Mouse (Mus musculus): ENCODE results near the gene Saa4. TPM values are rescaled to one million over a fixed set of nuclear protein-coding genes. Genes with fewer than 3 reads are reported as not detected.
A peak's percentile ranks its signal among the peaks of the same experiment; 100 is the strongest.

Gene Saa4
- polyA plus RNA-seq, 1 experiment from 2014 or later, result not detected

DNA sequence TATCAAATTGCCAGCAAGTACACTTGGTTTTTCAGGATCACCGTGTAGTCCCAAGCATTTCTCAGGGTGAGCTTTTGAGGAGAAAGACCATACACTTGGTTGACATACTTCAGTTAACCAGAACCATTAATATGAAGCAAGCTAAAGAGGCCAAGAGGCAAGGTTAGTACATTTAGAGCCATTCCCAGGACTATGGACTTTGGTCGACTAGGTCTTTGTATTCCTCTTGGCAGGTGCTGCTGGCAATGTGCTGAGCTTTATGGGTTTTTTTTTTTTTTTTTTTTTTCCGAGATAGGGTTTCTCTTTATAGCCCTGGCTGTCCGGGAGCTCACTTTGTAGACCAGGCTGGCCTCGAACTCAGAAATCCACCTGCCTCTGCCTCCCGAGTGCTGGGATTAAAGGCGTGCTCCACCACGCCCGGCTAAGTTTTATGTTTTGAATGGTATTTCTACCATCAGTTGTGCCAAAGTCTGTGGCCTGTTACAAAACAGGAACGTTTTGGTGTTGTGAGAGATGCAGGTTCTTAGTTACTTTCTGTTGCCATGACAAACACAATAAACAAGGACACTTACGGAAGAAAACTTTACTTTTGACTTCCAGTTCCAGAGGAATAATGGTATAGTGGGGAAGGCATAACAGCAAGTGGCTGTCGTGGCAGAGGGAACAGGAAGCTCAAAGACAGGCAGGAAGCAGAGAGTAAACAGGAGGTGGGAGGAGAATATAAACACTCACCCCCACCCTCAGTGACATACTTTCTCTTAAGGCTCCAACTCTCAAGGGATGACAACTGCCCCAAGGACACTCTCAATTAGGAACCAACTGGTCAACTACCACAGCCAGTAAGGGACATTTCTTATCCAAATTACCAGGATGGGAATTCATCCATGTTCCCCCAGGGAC is 6.4 kb upstream of the Saa4 start:
- no peak overlapping the region for H3K27ac ChIP-seq (replicated peaks)
- H3K4me2 ChIP-seq, result no peak overlapping the region
- WGBS, result 82% methylated on average over 12 of the region's 12 CpGs
- H3K27me3 ChIP-seq, result no peaks in the 10 kb centered on the region
- no peak overlapping the region for H3K9ac ChIP-seq
- no peak for ATAC-seq (ENCODE audit: low FRiP score, low read depth)
- H3K4me1 ChIP-seq (replicated peaks), result no peaks in the 10 kb centered on the region
- no peaks in the 10 kb centered on the region for H3K36me3 ChIP-seq
- H3K4me3 ChIP-seq, result no peak overlapping the region
- no peaks in the 10 kb centered on the region for H3K9me3 ChIP-seq

DNA sequence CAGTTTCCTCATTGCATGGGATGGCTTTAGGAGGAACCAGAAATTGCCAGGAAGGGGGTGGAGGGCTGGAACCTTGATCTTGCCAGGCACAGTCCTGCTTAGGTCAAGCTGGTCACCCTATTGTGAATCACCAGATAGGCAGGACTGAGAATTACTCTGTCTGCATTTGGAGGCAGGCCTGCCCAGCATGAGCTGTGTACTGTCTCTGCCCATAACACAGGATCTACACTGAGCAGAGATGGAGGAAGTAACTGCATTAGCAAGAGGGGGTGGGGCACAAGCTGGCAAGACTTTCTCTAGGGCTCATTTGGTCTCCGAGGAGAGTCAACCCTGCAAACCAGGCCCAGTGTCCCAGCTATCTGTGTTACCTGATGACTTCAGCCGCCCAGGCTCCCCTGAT is 2.6 kb upstream of the Saa4 start:
- WGBS, result 85% methylated on average over 2 of the region's 2 CpGs
- no peak for ATAC-seq (ENCODE audit: low FRiP score, low read depth)

DNA sequence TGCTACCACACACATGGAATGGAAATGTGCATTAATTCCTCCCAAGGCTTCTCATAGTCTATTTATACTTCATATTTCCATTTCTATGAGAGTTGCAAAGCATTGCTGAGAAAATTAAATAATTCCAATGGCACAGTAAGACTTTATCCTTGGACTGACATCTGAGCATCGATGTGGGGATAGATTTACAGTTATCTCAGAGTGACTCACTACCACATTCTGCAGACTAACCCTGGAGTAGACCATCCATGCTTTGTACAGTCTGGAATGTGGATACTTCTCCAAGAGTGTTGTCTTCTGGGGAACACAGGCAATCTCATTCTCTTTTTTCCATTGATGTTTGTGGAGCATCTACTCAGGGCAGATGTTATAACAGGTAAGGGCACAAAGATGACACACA is 4.8 kb downstream of the Saa4 start:
- no peaks in the 10 kb centered on the region for H3K9me3 ChIP-seq
- ATAC-seq (ENCODE audit: low FRiP score, low read depth), result no peak
- H3K36me3 ChIP-seq, result no peaks in the 10 kb centered on the region
- no peak overlapping the region for H3K9ac ChIP-seq
- 88% methylated on average over 1 of the region's 1 CpGs for WGBS
- no peak overlapping the region for H3K27ac ChIP-seq (replicated peaks)
- no peaks in the 10 kb centered on the region for H3K4me1 ChIP-seq (replicated peaks)
- no peak overlapping the region for H3K4me2 ChIP-seq
- no peak overlapping the region for H3K4me3 ChIP-seq
- H3K27me3 ChIP-seq, result no peaks in the 10 kb centered on the region

More for the DNA sequence above, 2.6 kb upstream of the Saa4 start:
- Histone ChIP-seq H3K9ac (no peak overlapping the region), H3K9me3 (no peaks in the 10 kb centered on the region), H3K4me2 (no peak overlapping the region), H3K27me3 (no peaks in the 10 kb centered on the region), H3K36me3 (no peaks in the 10 kb centered on the region), H3K4me1 (replicated peaks) (no peaks in the 10 kb centered on the region), H3K27ac (replicated peaks) (no peak overlapping the region), H3K4me3 (no peak overlapping the region)

DNA sequence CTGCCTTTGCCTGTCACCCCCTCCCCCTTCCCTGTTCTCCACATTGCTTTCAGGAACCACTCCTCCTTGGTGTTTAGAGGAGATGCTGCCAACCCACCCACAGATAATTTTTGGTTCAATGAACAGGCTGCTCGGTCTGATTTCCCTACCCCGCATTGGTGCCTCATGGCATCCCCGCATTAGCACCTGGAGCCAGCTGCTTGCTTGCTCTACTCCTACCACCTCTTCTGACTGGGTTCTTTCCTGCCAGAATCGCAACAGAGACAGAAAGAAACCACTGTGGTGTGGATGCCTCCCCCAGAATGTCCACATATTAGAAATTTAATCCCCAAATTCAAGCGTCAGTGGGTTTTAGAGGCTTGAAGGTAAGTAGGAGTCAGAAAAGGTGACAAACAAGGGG is 8.0 kb downstream of the Saa4 start:
- Histone ChIP-seq H3K4me3 (no peak overlapping the region), H3K9ac (no peak overlapping the region), H3K4me2 (no peak overlapping the region), H3K27me3 (0 out of 2 replicates have a peak, but pooled peaks cover 2% of the 10 kb centered on the region), H3K27ac (replicated peaks) (no peak overlapping the region), H3K4me1 (replicated peaks) (no peaks in the 10 kb centered on the region), H3K36me3 (no peaks in the 10 kb centered on the region), H3K9me3 (no peaks in the 10 kb centered on the region)
- ATAC-seq (ENCODE audit: low FRiP score, low read depth), result no peak
- 78% methylated on average over 5 of the region's 5 CpGs for WGBS

DNA sequence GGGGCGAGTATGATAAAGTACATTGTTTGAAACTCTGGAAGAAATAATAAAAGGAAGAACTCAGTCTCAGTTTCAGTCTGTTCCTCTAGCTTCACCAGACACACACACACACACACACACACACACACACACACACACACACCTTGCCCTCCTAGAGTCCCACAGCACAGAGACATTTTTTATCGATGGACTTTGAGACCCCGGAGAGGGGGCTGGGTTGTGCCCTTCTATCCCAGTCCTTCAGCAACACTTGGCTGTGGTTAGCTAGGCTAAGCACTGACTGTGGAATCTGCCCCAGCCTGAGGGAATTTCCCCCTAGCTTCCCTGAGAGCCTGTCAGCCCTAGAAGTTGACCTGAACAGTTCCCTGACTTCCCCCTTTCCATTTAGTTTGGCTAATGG is 8.6 kb downstream of the Saa4 start:
- Histone ChIP-seq H3K4me3 (no peak overlapping the region), H3K4me2 (no peak overlapping the region), H3K4me1 (replicated peaks) (no peaks in the 10 kb centered on the region), H3K27me3 (0 out of 2 replicates have a peak, but pooled peaks cover 2% of the 10 kb centered on the region), H3K27ac (replicated peaks) (no peak overlapping the region), H3K9ac (no peak overlapping the region), H3K9me3 (no peaks in the 10 kb centered on the region), H3K36me3 (no peaks in the 10 kb centered on the region)
- no peak for ATAC-seq (ENCODE audit: low FRiP score, low read depth)
- 85% methylated on average over 3 of the region's 3 CpGs for WGBS

DNA sequence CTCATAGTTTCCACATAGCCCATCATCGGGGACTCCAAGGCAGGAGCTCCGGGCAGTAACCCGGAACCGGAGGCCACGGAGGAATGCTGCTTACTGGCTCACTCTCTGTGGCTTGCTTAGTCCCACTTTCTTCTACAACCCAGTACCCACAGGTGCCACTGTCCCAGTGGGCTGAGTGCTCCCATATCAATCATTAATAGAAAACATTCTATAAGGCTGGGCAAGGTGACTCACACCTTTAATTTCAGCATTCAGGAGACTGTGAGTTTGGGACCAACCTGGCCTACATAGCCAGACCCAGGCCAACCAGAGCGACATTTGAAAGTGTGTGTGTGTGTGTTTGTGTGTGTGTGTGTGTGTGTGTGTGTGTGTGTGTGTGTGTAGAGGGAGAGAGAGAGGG is 9.0 kb downstream of the Saa4 start:
- no peak for ATAC-seq (ENCODE audit: low FRiP score, low read depth)
- Histone ChIP-seq H3K4me1 (replicated peaks) (no peaks in the 10 kb centered on the region), H3K27me3 (0 out of 2 replicates have a peak, but pooled peaks cover 2% of the 10 kb centered on the region), H3K27ac (replicated peaks) (no peak overlapping the region), H3K36me3 (no peaks in the 10 kb centered on the region), H3K4me2 (no peak overlapping the region), H3K9ac (no peak overlapping the region), H3K9me3 (no peaks in the 10 kb centered on the region), H3K4me3 (no peak overlapping the region)
- WGBS, result 94% methylated on average over 6 of the region's 6 CpGs

DNA sequence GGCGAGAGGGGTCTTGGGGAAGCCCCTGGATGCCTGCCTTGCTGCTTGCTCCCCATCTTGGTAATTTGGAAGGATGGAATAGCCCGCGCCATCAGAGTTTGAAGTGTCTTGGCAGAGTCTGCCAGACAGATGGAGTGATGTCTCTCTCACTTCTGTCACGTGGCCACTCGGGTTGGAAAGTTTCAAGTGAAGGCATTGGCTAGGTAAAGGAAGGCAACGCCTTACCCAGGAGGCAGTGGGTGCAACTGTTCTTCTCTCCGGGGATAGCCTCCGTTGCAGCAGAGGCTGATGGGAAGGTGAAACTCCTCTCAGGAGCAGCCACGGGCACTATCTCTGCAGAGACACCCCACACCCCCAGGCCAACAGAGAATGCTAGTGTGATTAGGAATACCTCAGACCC is 11.9 kb downstream of the Saa4 start:
- no peak overlapping the region for H3K27ac ChIP-seq (replicated peaks)
- WGBS, result 83% methylated on average over 9 of the region's 9 CpGs
- no peak overlapping the region for H3K4me2 ChIP-seq
- no peak overlapping the region for H3K9ac ChIP-seq
- H3K27me3 ChIP-seq, result 0 out of 2 replicates have a peak, but pooled peaks cover 2% of the 10 kb centered on the region
- H3K4me1 ChIP-seq (replicated peaks), result no peaks in the 10 kb centered on the region
- H3K4me3 ChIP-seq, result no peak overlapping the region
- ATAC-seq (ENCODE audit: low FRiP score, low read depth), result no peak
- H3K9me3 ChIP-seq, result no peaks in the 10 kb centered on the region
- no peaks in the 10 kb centered on the region for H3K36me3 ChIP-seq

DNA sequence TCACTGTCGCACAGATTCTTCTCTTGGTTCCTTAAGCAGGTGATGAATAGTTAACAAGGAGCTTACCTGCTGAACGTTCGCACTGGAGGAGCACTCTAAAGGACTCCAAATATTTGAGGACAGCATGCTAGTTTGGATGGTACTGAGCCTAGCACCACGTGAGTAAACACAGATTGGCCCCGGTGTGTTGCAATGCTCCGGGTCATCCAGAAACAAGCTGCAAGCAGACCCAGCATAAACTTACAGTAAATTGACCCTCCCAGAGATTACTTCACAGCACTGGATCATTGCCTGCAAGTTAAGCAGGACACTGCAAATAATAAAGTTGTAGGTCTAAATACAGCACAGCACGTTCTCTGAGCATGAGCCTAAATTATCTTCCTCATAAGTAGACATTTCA is 12.9 kb downstream of the Saa4 start:
- Histone ChIP-seq H3K27ac (replicated peaks) (no peak overlapping the region), H3K9me3 (no peaks in the 10 kb centered on the region), H3K9ac (no peak overlapping the region), H3K36me3 (no peaks in the 10 kb centered on the region), H3K4me1 (replicated peaks) (no peaks in the 10 kb centered on the region), H3K27me3 (0 out of 2 replicates have a peak, but pooled peaks cover 2% of the 10 kb centered on the region), H3K4me2 (no peak overlapping the region), H3K4me3 (no peak overlapping the region)
- no peak for ATAC-seq (ENCODE audit: low FRiP score, low read depth)
- WGBS, result 79% methylated on average over 7 of the region's 7 CpGs

DNA sequence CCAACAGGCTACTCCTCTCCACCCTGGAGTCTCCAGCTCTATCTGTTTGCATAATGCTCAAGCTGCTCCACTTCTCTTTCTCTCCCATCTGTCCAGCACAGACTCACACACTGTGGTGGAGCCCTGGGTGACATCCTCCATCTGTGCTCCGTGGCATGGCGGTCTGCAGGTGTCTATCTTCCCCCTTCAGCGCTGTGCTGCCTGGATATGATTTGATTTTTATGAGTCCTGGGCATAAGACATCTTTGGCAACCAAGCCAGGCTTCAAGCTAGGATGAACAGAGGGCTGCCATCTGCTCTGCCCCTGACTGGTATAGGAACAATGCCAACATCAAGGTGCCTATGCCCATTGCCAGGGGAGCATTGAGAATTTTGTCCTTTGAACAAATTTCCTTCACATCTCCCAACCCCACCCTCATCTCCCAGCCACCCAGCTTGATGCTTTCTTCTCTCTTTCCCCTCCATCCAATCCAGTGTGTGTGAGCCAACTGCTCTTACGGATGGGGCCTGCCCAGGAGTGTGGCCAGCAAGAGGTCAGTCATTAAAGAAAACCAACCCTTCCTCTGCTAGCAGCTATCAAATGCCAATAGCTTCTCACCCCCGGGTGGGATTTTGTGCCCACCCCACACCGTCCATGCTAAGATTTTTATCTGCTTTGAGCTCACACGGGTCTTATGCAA is 13.7 kb downstream of the Saa4 start:
- Histone ChIP-seq H3K9ac (no peak overlapping the region), H3K4me2 (no peak overlapping the region), H3K27ac (replicated peaks) (peak overlapping the region; percentile 15; the same call in 1 of the 2 replicates), H3K9me3 (no peaks in the 10 kb centered on the region), H3K4me1 (replicated peaks) (no peaks in the 10 kb centered on the region), H3K4me3 (no peak overlapping the region), H3K36me3 (no peaks in the 10 kb centered on the region), H3K27me3 (0 out of 2 replicates have a peak, but pooled peaks cover 2% of the 10 kb centered on the region)
- ATAC-seq (ENCODE audit: low FRiP score, low read depth), result peak; percentile 89
- 80% methylated on average over 7 of the region's 7 CpGs for WGBS

DNA sequence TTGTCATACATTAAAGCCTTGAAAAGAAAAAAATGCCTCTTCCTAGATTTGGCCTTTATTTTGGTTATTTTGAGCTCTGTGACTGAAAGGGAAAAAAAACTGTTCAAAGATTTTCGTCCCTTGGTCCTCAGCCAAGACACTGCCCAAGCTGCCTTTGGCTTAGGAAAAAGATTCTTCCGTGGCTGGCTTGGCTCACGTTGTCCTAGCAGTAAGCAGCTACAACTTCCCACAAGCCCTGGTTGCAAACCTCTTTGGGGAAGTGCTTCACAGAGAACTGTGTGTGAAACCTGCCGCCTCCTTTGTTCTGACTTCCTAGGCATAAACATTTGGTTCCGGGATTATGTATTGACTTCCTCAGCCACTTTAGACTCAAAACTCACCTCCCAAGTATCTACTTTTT is 15.5 kb downstream of the Saa4 start:
- ATAC-seq (ENCODE audit: low FRiP score, low read depth), result no peak

DNA sequence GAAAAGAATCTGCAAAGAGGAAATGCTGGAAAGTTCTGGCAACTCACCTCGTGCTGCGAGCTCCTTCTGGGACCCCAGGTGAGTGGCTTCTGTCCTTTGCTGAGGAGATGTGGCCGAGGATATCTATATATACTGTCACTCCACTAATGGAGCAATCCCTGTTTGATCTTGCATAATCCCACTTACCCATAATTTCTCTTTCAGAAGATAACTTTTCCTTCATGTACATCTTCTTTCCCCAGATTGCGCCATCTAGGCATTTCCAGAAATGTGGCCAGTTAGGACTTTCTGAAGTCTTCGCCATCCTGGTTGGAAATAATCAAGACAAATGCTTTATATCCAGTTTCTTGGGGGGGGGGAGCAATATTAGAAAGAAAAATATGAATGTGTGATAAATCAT is 16.8 kb downstream of the Saa4 start, which contains the start of gene Saa3:
TSS of gene Saa3 (minus strand) at position 101 of the 400 bp plus-strand sequence.
- Histone ChIP-seq H3K9ac (no peak within 1 kb of the TSS), H3K27ac (replicated peaks) (no peak within 1 kb of the TSS), H3K27me3 (0 out of 2 replicates have a peak, but pooled peaks cover 2% of the 10 kb centered on the region), H3K4me1 (replicated peaks) (no peaks in the 10 kb centered on the region), H3K4me3 (no peak within 1 kb of the TSS), H3K9me3 (no peaks in the 10 kb centered on the region), H3K36me3 (no peaks in the 10 kb centered on the region), H3K4me2 (no peak within 1 kb of the TSS)
- WGBS, result 92% methylated on average over 5 of the region's 5 CpGs
- ATAC-seq (ENCODE audit: low FRiP score, low read depth), result no peak

More for the DNA sequence above, 15.5 kb downstream of the Saa4 start:
- Histone ChIP-seq H3K9ac (no peak overlapping the region), H3K36me3 (no peaks in the 10 kb centered on the region), H3K27me3 (0 out of 2 replicates have a peak, but pooled peaks cover 2% of the 10 kb centered on the region), H3K4me3 (no peak overlapping the region), H3K9me3 (no peaks in the 10 kb centered on the region), H3K4me2 (no peak overlapping the region), H3K27ac (replicated peaks) (no peak overlapping the region), H3K4me1 (replicated peaks) (no peaks in the 10 kb centered on the region)
- WGBS, result 58% methylated on average over 5 of the region's 5 CpGs

DNA sequence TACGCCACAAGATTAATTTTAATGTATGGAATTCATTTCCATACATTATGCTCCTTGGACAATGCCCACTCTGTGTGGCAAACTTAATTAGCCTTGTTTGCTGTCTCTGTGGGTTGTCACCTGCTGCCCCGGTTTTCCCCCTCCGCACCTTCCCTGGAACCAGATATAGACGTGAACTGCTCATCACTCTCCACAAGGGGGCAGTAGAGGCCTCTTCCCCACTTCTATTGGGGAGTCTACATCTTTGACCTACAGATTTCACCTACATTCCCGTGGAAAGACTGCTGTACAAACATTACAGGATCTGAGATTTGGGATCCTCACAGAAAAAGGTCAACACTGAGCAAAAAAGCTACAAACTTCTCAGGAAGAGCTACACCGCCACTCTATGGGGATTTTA is 17.9 kb downstream of the Saa4 start:
- 34% methylated on average over 6 of the region's 6 CpGs for WGBS
- Histone ChIP-seq H3K4me1 (replicated peaks) (peaks cover 3% of the 10 kb centered on the region), H3K4me2 (no peak overlapping the region), H3K36me3 (no peaks in the 10 kb centered on the region), H3K9me3 (no peaks in the 10 kb centered on the region), H3K4me3 (no peak overlapping the region), H3K27me3 (0 out of 2 replicates have a peak, but pooled peaks cover under 1% of the 10 kb centered on the region), H3K27ac (replicated peaks) (no peak overlapping the region), H3K9ac (no peak overlapping the region)
- no peak for ATAC-seq (ENCODE audit: low FRiP score, low read depth)

Data from hindbrain, embryonic 15.5 days (tissue).